Mouse (Mus musculus) cerebellum, adult (tissue): ENCODE results near the gene Braf.

Source experiments
- ATAC-seq: cut with Nextera tagmentation; 2 replicates; pipeline ENCODE4 v1.9.2; 2017; ENCODE audit warnings: mild to moderate bottlenecking, moderate library complexity, mixed read lengths; ENCODE audit not compliant: insufficient number of reproducible peaks, low FRiP score, low TSS enrichment

Braf gene

GRCm38 (mm10) chr6:39610207-39610606 lies 115.1 kb downstream of the Braf start:
- ATAC-seq: no peak

GRCm38 (mm10) chr6:39607365-39607764 lies 117.9 kb downstream of the Braf start:
- ATAC-seq: no peak

- no peak for ATAC-seq
Observed at GRCm38 (mm10) chr6:39606862-39607261, 118.4 kb downstream of the Braf start.

GRCm38 (mm10) chr6:39606056-39606455 lies 119.2 kb downstream of the Braf start:
- ATAC-seq: no peak

GRCm38 (mm10) chr6:39604565-39604964 lies 120.7 kb downstream of the Braf start:
- no peak for ATAC-seq

GRCm38 (mm10) chr6:39601828-39602227 lies 123.4 kb downstream of the Braf start:
- no peak for ATAC-seq

GRCm38 (mm10) chr6:39600851-39601250 lies 124.4 kb downstream of the Braf start:
- ATAC-seq: no peak

GRCm38 (mm10) chr6:39592401-39593214 lies 132.7 kb downstream of the Braf start, which contains the start of gene Ndufb2:
Ndufb2 (plus strand) TSS chr6:39592574.
- peak; percentile 99 for ATAC-seq

GRCm38 (mm10) chr6:39591481-39591880 lies 133.8 kb downstream of the Braf start:
- no peak for ATAC-seq

GRCm38 (mm10) chr6:39585517-39585916 lies 139.7 kb downstream of the Braf start, which contains the start of gene Gm42420:
Gm42420 (plus strand) TSS chr6:39585753.
- no peak for ATAC-seq

- no peak for ATAC-seq
Observed at GRCm38 (mm10) chr6:39581087-39581784, 144.0 kb downstream of the Braf start.

- no peak for ATAC-seq
Observed at GRCm38 (mm10) chr6:39580558-39580957, 144.7 kb downstream of the Braf start.

GRCm38 (mm10) chr6:39579552-39579951 lies 145.7 kb downstream of the Braf start:
- ATAC-seq: no peak

GRCm38 (mm10) chr6:39574951-39575350 lies 150.3 kb downstream of the Braf start:
- no peak for ATAC-seq

GRCm38 (mm10) chr6:39574555-39574869 lies 150.8 kb downstream of the Braf start:
- peak; percentile 32; the same call in 1 of the 2 replicates for ATAC-seq

- ATAC-seq: peak; percentile 99
Observed at GRCm38 (mm10) chr6:39573791-39574554, 151.3 kb downstream of the Braf start, which contains the start of gene Adck2. Adck2 (plus strand) TSS chr6:39573873.

GRCm38 (mm10) chr6:39570426-39570825 lies 154.8 kb downstream of the Braf start:
- no peak for ATAC-seq

- ATAC-seq: no peak
Observed at GRCm38 (mm10) chr6:39567528-39567927, 157.7 kb downstream of the Braf start.

- peak; percentile 89 for ATAC-seq
Observed at GRCm38 (mm10) chr6:39562166-39563015, 162.9 kb downstream of the Braf start.
